Mouse (Mus musculus) gastrocnemius, adult 2 months (tissue): ENCODE measurements around the gene Lyrm1. TPM values are rescaled to one million over a fixed set of nuclear protein-coding genes. Genes with fewer than 3 reads are reported as not detected.
A peak's percentile ranks its signal among the peaks of the same experiment; 100 is the strongest.

Experiments
- DNase-seq: peaks from one replicate; pipeline ENCODE4 v3.0.0; 2022
- H3K27ac ChIP-seq: fragments of 200-600 bp; 2 replicates; pipeline ENCODE4 v1.8.1; 2022; ENCODE audit warnings: mild to moderate bottlenecking
- H3K4me3 ChIP-seq: fragments of 200-600 bp; 2 replicates; pipeline ENCODE4 v1.8.1; 2022; ENCODE audit warnings: mild to moderate bottlenecking, moderate library complexity
- CTCF ChIP-seq: fragments of 200-600 bp; IDR thresholded peaks from 2 replicates; pipeline ENCODE4 v1.8.1; 2022; ENCODE audit warnings: antibody characterized with exemption, mild to moderate bottlenecking, moderate library complexity
- intact Hi-C: fragments of 180-260 bp; cut with DNase I; formaldehyde crosslinking; loops from one replicate; pipeline ENCODE4 v1.15.1; 2025
- total RNA-seq, 2 experiments: library from RNA; stranded (reverse); gene quantifications; 2 replicates each; pipeline ENCODE4 v1.2.3; 2021

Gene Lyrm1
- total RNA-seq, 2 experiments from 2014 or later: 11.8 to 12.8 TPM

- no peak for TF ChIP-seq CTCF
These were observed 680 bp upstream of the Lyrm1 start for GRCm38 (mm10) chr7:119894818-119895544.

GRCm38 (mm10) chr7:119897521-119898109 is 2.0 kb downstream of the Lyrm1 start:
- no peak for TF ChIP-seq CTCF
- no peak for DNase-seq
- intact Hi-C loops: loop anchor here (5.0 kb wide), 1 partner anchor 35 kb away; no protein-coding TSS in a partner anchor

More at GRCm38 (mm10) chr7:119894818-119895544, 680 bp upstream of the Lyrm1 start:
- peak overlapping the region; percentile 100 for H3K27ac ChIP-seq
- H3K4me3 ChIP-seq: peak overlapping the region; percentile 93
- DNase-seq: no peak
- intact Hi-C loops: loop anchor here (5.0 kb wide), 2 partner anchors 33 to 207 kb away; partner anchors contain the start of gene Tmem159

DNA sequence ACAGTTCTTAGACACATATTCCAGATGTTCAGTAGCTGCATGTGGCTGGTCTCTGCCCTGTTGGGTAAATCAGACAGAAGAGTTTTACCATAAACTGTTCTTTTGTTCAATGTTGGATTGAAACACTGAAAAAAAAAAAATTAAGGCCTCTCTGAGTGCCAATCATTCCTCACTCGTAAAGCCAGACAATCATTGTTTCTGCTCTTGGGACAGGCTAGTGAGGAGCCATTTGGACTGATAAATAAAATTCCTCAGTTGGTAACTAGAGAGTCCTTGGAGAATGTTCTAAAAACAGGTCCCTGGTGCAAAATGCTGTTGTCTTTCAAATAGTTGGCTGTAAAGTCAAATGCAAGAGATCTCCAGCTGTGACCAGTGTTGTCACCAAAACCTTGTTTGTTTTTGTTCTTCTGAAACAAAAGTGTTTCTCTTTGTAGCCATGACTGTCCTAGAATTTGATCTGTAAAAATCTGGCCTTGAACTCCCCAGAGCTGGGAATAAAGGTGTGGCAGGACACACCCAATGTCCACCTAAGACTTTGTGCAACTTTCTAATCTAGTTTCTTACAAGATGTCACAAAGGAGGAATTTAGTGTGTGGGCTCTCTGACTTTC is 2.7 kb downstream of the Lyrm1 start:
- intact Hi-C loops: loop anchor here (5.0 kb wide), 1 partner anchor 36 kb away; no protein-coding TSS in a partner anchor
- Histone ChIP-seq H3K4me3 (no peak overlapping the region), H3K27ac (peak overlapping the region; percentile 100)
- no peak for DNase-seq
- TF ChIP-seq CTCF: no peak

More at GRCm38 (mm10) chr7:119897521-119898109, 2.0 kb downstream of the Lyrm1 start:
- Histone ChIP-seq H3K27ac (peak overlapping the region; percentile 100), H3K4me3 (no peak overlapping the region)

DNA sequence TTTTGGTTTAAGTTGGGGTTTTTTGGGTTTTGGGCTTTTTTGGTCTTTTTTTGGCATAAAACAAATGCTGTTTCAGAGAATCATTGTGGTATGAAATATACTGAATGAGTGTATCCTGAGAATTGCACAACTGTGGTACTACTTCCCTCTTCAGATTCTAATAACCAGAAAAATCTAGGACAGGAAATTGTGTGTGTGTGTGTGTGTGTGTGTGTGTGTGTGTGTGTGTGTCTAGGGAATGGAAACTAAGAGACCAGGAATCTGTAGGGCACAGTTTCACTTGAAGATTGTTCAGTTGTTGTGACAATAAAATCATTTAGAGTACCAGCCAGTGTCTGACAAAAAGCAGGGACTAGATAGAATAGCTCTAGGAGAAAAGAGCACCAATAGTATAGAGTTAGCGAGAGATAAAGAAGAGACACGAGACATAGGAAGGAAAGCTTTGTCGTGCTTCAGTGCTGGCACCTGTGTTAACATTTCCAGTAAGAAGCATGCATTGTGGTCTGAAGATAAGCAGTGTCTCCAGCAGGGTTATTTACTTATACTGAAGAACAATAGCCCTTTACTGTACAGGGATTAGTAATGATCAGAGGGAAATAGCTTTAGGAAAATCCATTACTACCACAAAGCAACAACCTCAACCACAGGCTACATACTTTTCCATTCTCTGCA is 3.9 kb downstream of the Lyrm1 start:
- no peak for TF ChIP-seq CTCF
- intact Hi-C loops: loop anchor here (5.0 kb wide), 1 partner anchor 37 kb away; no protein-coding TSS in a partner anchor
- Histone ChIP-seq H3K27ac (peak overlapping the region; percentile 100; the same call in 1 of the 2 replicates), H3K4me3 (no peak overlapping the region)
- DNase-seq: no peak

DNA sequence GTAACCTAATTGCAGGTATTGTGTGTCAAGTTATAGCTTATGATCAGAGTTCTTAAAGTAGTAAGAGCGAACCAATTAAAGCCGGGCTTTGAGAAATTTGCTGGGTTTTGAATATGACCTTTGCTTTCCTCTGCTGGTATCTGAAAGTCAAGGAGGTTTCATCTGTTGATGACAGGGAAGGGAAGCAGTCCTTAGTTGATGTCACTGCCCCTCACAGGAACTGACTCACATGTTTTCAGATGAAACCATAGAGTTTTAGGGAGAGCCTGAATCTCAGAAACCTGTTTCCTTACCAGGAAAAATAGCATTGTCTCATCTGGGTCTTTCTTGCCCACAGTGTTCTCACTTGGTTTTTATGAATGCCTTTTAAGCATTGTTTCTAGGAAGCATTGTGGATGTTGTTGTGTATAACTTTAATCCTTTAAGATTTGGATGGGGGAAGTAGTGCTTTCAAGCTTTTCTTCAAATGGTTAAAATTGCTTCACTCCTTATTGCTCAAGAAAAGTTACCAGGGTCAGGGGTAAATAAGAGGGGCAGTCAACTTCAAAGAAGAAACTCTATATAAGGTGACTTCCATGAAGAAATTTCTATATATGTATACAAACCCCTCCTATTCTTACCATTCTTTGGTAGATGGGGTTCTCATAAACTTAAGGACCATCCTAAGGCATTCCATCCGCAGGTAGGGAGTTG is 11.0 kb downstream of the Lyrm1 start:
- Histone ChIP-seq H3K27ac (no peak overlapping the region), H3K4me3 (no peak overlapping the region)
- no peak for TF ChIP-seq CTCF
- intact Hi-C loops: no loop called here
- DNase-seq: no peak

DNA sequence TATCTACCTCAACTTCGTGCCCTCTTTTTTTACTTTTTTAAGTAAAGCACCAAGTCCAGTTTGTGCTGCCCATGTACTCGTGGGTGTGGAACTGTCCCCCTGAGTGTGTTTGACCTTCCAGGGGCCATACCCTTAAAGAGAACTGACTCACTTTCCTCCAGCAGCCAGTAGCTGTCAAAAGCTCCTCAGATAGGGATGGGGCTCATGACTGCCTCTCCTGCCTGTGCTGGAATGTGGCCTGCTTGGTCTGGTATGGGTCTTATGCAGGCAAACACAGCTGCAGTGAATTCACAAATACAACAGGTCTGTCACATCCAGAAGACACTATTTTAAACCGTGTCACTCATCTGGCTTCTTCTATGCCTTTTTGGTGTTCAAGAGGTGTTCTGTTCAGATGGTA is 16.1 kb downstream of the Lyrm1 start:
- Histone ChIP-seq H3K4me3 (no peak overlapping the region), H3K27ac (no peak overlapping the region)
- DNase-seq: no peak
- intact Hi-C loops: no loop called here
- no peak for TF ChIP-seq CTCF

DNA sequence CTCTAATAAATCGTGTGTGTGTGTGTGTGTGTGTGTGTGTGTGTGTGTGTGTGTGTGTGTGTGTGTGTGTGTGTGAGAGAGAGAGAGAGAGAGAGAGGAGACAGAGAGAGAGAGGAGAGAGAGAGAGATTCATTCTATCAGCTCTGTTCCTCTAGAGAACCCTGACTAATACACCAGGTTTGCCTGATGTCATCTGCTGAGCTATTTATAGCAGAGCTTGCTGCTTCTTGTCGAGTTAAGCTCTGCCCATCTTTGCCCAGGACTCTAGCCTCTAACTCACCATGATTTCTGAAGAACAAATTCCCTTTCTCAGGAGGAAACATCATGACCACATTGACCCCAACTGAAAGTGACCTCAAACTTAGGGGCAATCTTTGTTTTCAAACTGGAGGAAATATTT is 24.8 kb downstream of the Lyrm1 start:
- no peak for DNase-seq
- peak overlapping the region; percentile 62 for H3K27ac ChIP-seq
- intact Hi-C loops: no loop called here
- no peak for TF ChIP-seq CTCF
- H3K4me3 ChIP-seq: no peak overlapping the region

GRCm38 (mm10) chr7:119921054-119921453 is 25.4 kb downstream of the Lyrm1 start:
- Histone ChIP-seq H3K27ac (peak overlapping the region; percentile 62), H3K4me3 (no peak overlapping the region)
- intact Hi-C loops: no loop called here
- DNase-seq: no peak
- no peak for TF ChIP-seq CTCF

- Histone ChIP-seq H3K27ac (no peak overlapping the region), H3K4me3 (no peak overlapping the region)
- intact Hi-C loops: no loop called here
- DNase-seq: no peak
- TF ChIP-seq CTCF: no peak
These were observed 33.3 kb downstream of the Lyrm1 start for GRCm38 (mm10) chr7:119928783-119929440.

GRCm38 (mm10) chr7:119936321-119936720 is 40.7 kb downstream of the Lyrm1 start:
- intact Hi-C loops: no loop called here
- no peak overlapping the region for H3K4me3 ChIP-seq
- H3K27ac ChIP-seq: no peak overlapping the region
- no peak for DNase-seq
- no peak for TF ChIP-seq CTCF

DNA sequence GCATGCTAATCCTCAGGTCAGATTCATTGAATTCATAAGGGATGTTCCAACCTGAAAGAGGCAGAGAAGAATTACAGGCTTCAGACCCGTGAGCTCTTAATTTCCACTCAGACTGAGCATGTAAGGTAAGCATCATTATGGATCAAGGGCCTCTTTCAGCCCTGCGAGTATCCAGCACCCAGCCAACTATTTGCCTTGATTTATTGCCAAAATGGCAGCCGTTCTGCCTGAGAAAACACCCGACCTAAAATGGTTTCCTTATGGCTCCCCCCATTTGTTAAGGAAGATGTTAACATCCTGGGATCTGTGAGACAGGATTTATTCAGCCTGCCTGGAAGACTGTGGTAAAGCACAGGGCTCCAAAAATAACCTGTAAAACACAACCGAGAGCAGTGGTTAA is 41.4 kb downstream of the Lyrm1 start:
- no peak for DNase-seq
- H3K27ac ChIP-seq: no peak overlapping the region
- intact Hi-C loops: no loop called here
- TF ChIP-seq CTCF: no peak
- no peak overlapping the region for H3K4me3 ChIP-seq
